Mouse (Mus musculus) liver, postnatal 0 days (tissue): Measurements from ENCODE around the gene Hist1h4b. TPM values are rescaled to one million over a fixed set of nuclear protein-coding genes. Genes with fewer than 3 reads are reported as not detected.
A peak's percentile ranks its signal among the peaks of the same experiment; 100 is the strongest.

Experiments used
- ATAC-seq: fragments of 200-750 bp; cut with Nextera tagmentation; 2 replicates; pipeline ENCODE4 v1.8.0; 2017; ENCODE audit warnings: mild to moderate bottlenecking, moderate library complexity
- DNase-seq: peaks from one replicate; pipeline ENCODE4 v3.0.0-alpha.2; 2016
- H3K27ac ChIP-seq: fragments of 300-500 bp; sonication (generic); 2 replicates; pipeline ENCODE4 v1.5.1; 2014; ENCODE audit warnings: antibody characterized with exemption, moderate library complexity, mild to moderate bottlenecking, low read depth
- H3K27me3 ChIP-seq: fragments of 300-500 bp; sonication (generic); 2 replicates; pipeline ENCODE4 v1.6.1; 2014; ENCODE audit warnings: low read length, control low read depth, mixed read lengths; ENCODE audit not compliant: insufficient read depth
- H3K36me3 ChIP-seq: fragments of 300-500 bp; sonication (generic); replicated peaks from 2 replicates; pipeline ENCODE4 v1.6.1; 2014; ENCODE audit warnings: mild to moderate bottlenecking, control low read depth, low read length, moderate library complexity, mixed read lengths; ENCODE audit not compliant: insufficient read depth
- H3K4me1 ChIP-seq: fragments of 300-500 bp; sonication (generic); 2 replicates; pipeline ENCODE4 v1.6.1; 2014; ENCODE audit warnings: antibody characterized with exemption, mild to moderate bottlenecking, control low read depth; ENCODE audit not compliant: insufficient read depth
- H3K4me2 ChIP-seq: fragments of 300-500 bp; sonication (generic); 2 replicates; pipeline ENCODE4 v1.6.1; 2014; ENCODE audit warnings: low read depth, mild to moderate bottlenecking, low read length, moderate library complexity, mixed read lengths
- H3K4me3 ChIP-seq: fragments of 300-500 bp; sonication (generic); 2 replicates; pipeline ENCODE4 v1.5.1; 2014; ENCODE audit warnings: low read depth, low read length
- H3K9ac ChIP-seq: fragments of 300-500 bp; sonication (generic); replicated peaks from 2 replicates; pipeline ENCODE4 v1.6.1; 2014; ENCODE audit warnings: mild to moderate bottlenecking, moderate library complexity
- H3K9me3 ChIP-seq: fragments of 300-500 bp; sonication (generic); 2 replicates; pipeline ENCODE4 v1.6.1; 2016; ENCODE audit warnings: mild to moderate bottlenecking, control low read depth, low read length, mixed read lengths
- CTCF ChIP-seq: sonication (generic); IDR thresholded peaks from 2 replicates; pipeline ENCODE4 v1.5.1; 2016; ENCODE audit warnings: antibody characterized with exemption, low read depth
- EP300 ChIP-seq: IDR thresholded peaks from 2 replicates; pipeline ENCODE4 v1.6.1; 2016; ENCODE audit warnings: antibody characterized with exemption, low read depth, mild to moderate bottlenecking
- WGBS: fragments of 180-500 bp; shearing (Covaris S2); extraction: QIAGEN DNeasy Blood & Tissue Kit; methylation state at CpG from one replicate; pipeline ENCODE4 v1.1.7; 2014; ENCODE audit not compliant: insufficient replicate concordance; 5-methylcytosine and 5-hydroxymethylcytosine counted together
- polyA plus RNA-seq: library from polyadenylated mRNA; unstranded; fragments of >200 nt; fragmentation: Nextera tagmentation; extraction: Ambion mirVana; gene quantifications from 2 replicates; pipeline ENCODE4 v1.2.1, GENCODE M21; 2015

Gene Hist1h4b
- polyA plus RNA-seq, 1 experiment from 2014 or later = 3.2 TPM

- Histone ChIP-seq H3K4me3 (peak overlapping the region; percentile 72), H3K4me1 (peaks cover 5% of the 10 kb centered on the region; the same call in 1 of the 2 replicates), H3K9ac (peak overlapping the region; percentile 99), H3K36me3 (no peaks in the 10 kb centered on the region), H3K27ac (peak overlapping the region; percentile 100), H3K4me2 (peak overlapping the region; percentile 86), H3K9me3 (no peaks in the 10 kb centered on the region), H3K27me3 (no peaks in the 10 kb centered on the region)
- WGBS = 0% methylated on average over 39 of the region's 39 CpGs
- DNase-seq (peak; percentile 92), ATAC-seq (peak; percentile 59)
- TF ChIP-seq CTCF (no peak), EP300 (peak; percentile 48)
These were observed 17.5 kb upstream of the Hist1h4b start for GRCm38 (mm10) chr13:23739069-23739921.

GRCm38 (mm10) chr13:23739922-23740252 lies 16.9 kb upstream of the Hist1h4b start:
- Histone ChIP-seq H3K27ac (peak overlapping the region; percentile 100), H3K9ac (peak overlapping the region; percentile 99), H3K4me1 (peaks cover 5% of the 10 kb centered on the region; the same call in 1 of the 2 replicates), H3K4me3 (peak overlapping the region; percentile 72), H3K4me2 (peak overlapping the region; percentile 86), H3K9me3 (no peaks in the 10 kb centered on the region), H3K27me3 (no peaks in the 10 kb centered on the region), H3K36me3 (no peaks in the 10 kb centered on the region)
- TF ChIP-seq EP300 = peak; percentile 12
- TF ChIP-seq CTCF = no peak
- under 1% methylated on average over 14 of the region's 14 CpGs for WGBS
- DNase-seq (no peak), ATAC-seq (no peak)

- ATAC-seq (peak; percentile 2), DNase-seq (no peak)
- Histone ChIP-seq H3K9me3 (no peaks in the 10 kb centered on the region), H3K4me3 (peak overlapping the region; percentile 72), H3K27me3 (no peaks in the 10 kb centered on the region), H3K27ac (peak overlapping the region; percentile 100), H3K4me1 (peaks cover 5% of the 10 kb centered on the region; the same call in 1 of the 2 replicates), H3K9ac (peak overlapping the region; percentile 99), H3K36me3 (no peaks in the 10 kb centered on the region), H3K4me2 (peak overlapping the region; percentile 86)
- 26% methylated on average over 13 of the region's 13 CpGs for WGBS
- TF ChIP-seq CTCF = no peak
- no peak for TF ChIP-seq EP300
These were observed 16.5 kb upstream of the Hist1h4b start for GRCm38 (mm10) chr13:23740256-23740840.

GRCm38 (mm10) chr13:23740910-23741309 lies 15.9 kb upstream of the Hist1h4b start:
- Histone ChIP-seq H3K9me3 (no peaks in the 10 kb centered on the region), H3K9ac (peak overlapping the region; percentile 99), H3K27me3 (no peaks in the 10 kb centered on the region), H3K36me3 (no peaks in the 10 kb centered on the region), H3K4me1 (peaks cover 5% of the 10 kb centered on the region; the same call in 1 of the 2 replicates), H3K4me2 (peak overlapping the region; percentile 86), H3K4me3 (peak overlapping the region; percentile 72), H3K27ac (peak overlapping the region; percentile 100)
- no peak for ATAC-seq
- whole genome bisulfite sequencing = 49% methylated on average over 5 of the region's 5 CpGs
- no peak for TF ChIP-seq EP300
- TF ChIP-seq CTCF = no peak
- DNase-seq = no peak

GRCm38 (mm10) chr13:23742007-23742406 lies 14.8 kb upstream of the Hist1h4b start:
- Histone ChIP-seq H3K27ac (peak overlapping the region; percentile 36), H3K4me1 (peaks cover 5% of the 10 kb centered on the region; the same call in 1 of the 2 replicates), H3K9me3 (no peaks in the 10 kb centered on the region), H3K4me2 (peak overlapping the region; percentile 52), H3K36me3 (no peaks in the 10 kb centered on the region), H3K27me3 (no peaks in the 10 kb centered on the region), H3K4me3 (peak overlapping the region; percentile 1; the same call in 1 of the 2 replicates), H3K9ac (no peak overlapping the region; the same call in 1 of the 2 replicates)
- DNase-seq (no peak), ATAC-seq (no peak)
- TF ChIP-seq EP300 (no peak), CTCF (no peak)

GRCm38 (mm10) chr13:23743215-23743614 lies 13.6 kb upstream of the Hist1h4b start:
- ATAC-seq = no peak
- 85% methylated on average over 5 of the region's 5 CpGs for WGBS
- no peaks in the 10 kb centered on the region for H3K27me3 ChIP-seq
- H3K36me3 ChIP-seq = no peaks in the 10 kb centered on the region
- H3K9ac ChIP-seq = no peak overlapping the region
- no peaks in the 10 kb centered on the region for H3K9me3 ChIP-seq
- TF ChIP-seq CTCF (no peak), EP300 (no peak)
- H3K27ac ChIP-seq = peak overlapping the region; percentile 66
- H3K4me1 ChIP-seq = peaks cover 5% of the 10 kb centered on the region
- no peak for DNase-seq
- H3K4me3 ChIP-seq = peak overlapping the region; percentile 13; the same call in 1 of the 2 replicates
- peak overlapping the region; percentile 46; the same call in 1 of the 2 replicates for H3K4me2 ChIP-seq
